Mouse (Mus musculus): Measurements from ENCODE around the gene Gm11758.
"Not testable (repeated sequence)": the region's sequence is repeated elsewhere in the genome, so short reads cannot be mapped to it uniquely, and the experiment has no call there.

Gm11758 gene

GRCm38 (mm10) chr4:73876166-73876565, at the start of gene Gm11758:
Gene Gm11758 (minus strand): TSS chr4:73876266.
- not testable (repeated sequence) for DNase-seq (ENCODE audit: low spot score in 2 of 2)

GRCm38 (mm10) chr4:73920660-73921059, 44.6 kb upstream of the Gm11758 start, which contains the start of gene Gm11756:
Gene Gm11756 (minus strand): TSS chr4:73920760.
- DNase-seq (ENCODE audit: low spot score in 2 of 2), result not testable (repeated sequence)

GRCm38 (mm10) chr4:73905853-73906252, 29.8 kb upstream of the Gm11758 start, which contains the start of gene Gm13871:
Gene Gm13871 (minus strand): TSS chr4:73905953.
- not testable (repeated sequence) for DNase-seq (ENCODE audit: low spot score in 2 of 2)

- DNase-seq (ENCODE audit: low spot score in 2 of 2), result not testable (repeated sequence)
These were observed 14.9 kb upstream of the Gm11758 start, which contains the start of gene Gm11757 for GRCm38 (mm10) chr4:73891012-73891411. Gene Gm11757 (minus strand): TSS chr4:73891112.

- DNase-seq (ENCODE audit: low spot score in 2 of 2), result no peak
These were observed 49.5 kb downstream of the Gm11758 start for GRCm38 (mm10) chr4:73826587-73826986.

Data from spleen, postnatal 10 days (tissue).